Mouse (Mus musculus) liver, embryonic 15.5 days (tissue): ENCODE data around the gene Rock2. TPM values are rescaled to one million over a fixed set of nuclear protein-coding genes. Genes with fewer than 3 reads are reported as not detected.

Source experiments
- ATAC-seq: fragments of 200-750 bp; cut with Nextera tagmentation; 2 replicates; pipeline ENCODE4 v1.8.0; 2017; ENCODE audit warnings: moderate number of reproducible peaks, mild to moderate bottlenecking, moderate library complexity; ENCODE audit not compliant: insufficient read depth
- H3K27ac ChIP-seq: fragments of 300-500 bp; sonication (generic); replicated peaks from 2 replicates; pipeline ENCODE4 v1.5.1; 2015; ENCODE audit warnings: mild to moderate bottlenecking, inconsistent platforms
- H3K27me3 ChIP-seq: fragments of 300-500 bp; sonication (generic); 2 replicates; pipeline ENCODE4 v1.6.1; 2015; ENCODE audit warnings: mild to moderate bottlenecking, inconsistent platforms
- H3K36me3 ChIP-seq: fragments of 300-500 bp; sonication (generic); replicated peaks from 2 replicates; pipeline ENCODE4 v1.6.1; 2015; ENCODE audit warnings: moderate library complexity, mild to moderate bottlenecking, inconsistent platforms
- H3K4me1 ChIP-seq: fragments of 300-500 bp; sonication (generic); replicated peaks from 2 replicates; pipeline ENCODE4 v1.6.1; 2015; ENCODE audit warnings: inconsistent platforms
- H3K4me2 ChIP-seq: fragments of 300-500 bp; sonication (generic); 2 replicates; pipeline ENCODE4 v1.6.1; 2015; ENCODE audit warnings: moderate library complexity, mild to moderate bottlenecking, inconsistent platforms
- H3K4me3 ChIP-seq: fragments of 300-500 bp; sonication (generic); replicated peaks from 2 replicates; pipeline ENCODE4 v1.5.1; 2015; ENCODE audit warnings: mild to moderate bottlenecking, inconsistent platforms
- H3K9ac ChIP-seq: fragments of 300-500 bp; sonication (generic); 2 replicates; pipeline ENCODE4 v1.6.1; 2015; ENCODE audit warnings: moderate library complexity, mild to moderate bottlenecking, inconsistent platforms
- H3K9me3 ChIP-seq: fragments of 300-500 bp; sonication (generic); replicated peaks from 2 replicates; pipeline ENCODE4 v1.6.1; 2016; ENCODE audit warnings: inconsistent platforms
- WGBS: fragments of 180-500 bp; shearing (Covaris S2); methylation state at CpG from one replicate; pipeline ENCODE4 v1.1.7; 2015; ENCODE audit warnings: mixed read lengths; ENCODE audit not compliant: insufficient replicate concordance; 5-methylcytosine and 5-hydroxymethylcytosine counted together
- polyA plus RNA-seq: library from polyadenylated mRNA; unstranded; fragments of >200 nt; fragmentation: Nextera tagmentation; extraction: Ambion mirVana; gene quantifications from 2 replicates; pipeline ENCODE4 v1.2.1, GENCODE M21; 2015

Rock2 gene
- polyA plus RNA-seq, 1 experiment from 2014 or later, result 6.3 TPM

DNA sequence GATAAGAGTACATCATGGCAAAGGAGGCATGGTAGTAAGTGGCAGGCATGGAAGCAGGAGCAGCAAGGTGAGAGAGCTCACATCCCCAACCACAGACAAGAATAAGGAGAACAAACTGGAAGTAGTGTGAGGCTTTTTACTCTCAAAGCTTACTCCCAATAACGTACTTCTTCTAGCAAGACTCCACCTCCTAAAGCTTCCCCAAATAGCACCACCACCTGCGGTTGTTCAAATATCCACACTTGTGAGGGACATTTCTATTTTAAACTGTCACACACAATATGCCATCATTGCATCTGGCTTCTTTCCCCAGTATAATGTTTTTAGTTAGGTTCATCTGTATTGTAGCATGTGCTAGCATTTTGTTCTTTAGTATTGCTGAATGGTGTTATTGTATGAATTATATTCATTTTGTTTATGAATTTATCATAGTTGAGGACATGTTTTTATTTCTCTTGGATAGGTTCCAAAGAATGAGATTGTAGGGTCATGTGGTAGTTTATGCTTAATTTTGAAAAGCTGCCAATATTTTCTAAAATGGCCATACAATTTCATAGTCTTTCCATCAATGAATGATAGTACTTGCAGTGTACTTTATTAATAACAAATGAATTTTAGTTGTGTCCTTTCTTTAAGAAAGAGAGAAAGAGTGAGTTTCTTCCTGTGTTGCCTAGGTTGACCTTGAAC, 9.4 kb downstream of the Rock2 start:
- H3K4me3 ChIP-seq, result no peak overlapping the region
- ATAC-seq, result no peak
- WGBS, result 53% methylated on average over 2 of the region's 2 CpGs
- H3K27me3 ChIP-seq, result no peaks in the 10 kb centered on the region
- no peaks in the 10 kb centered on the region for H3K9me3 ChIP-seq
- no peak overlapping the region for H3K27ac ChIP-seq
- H3K36me3 ChIP-seq, result no peaks in the 10 kb centered on the region
- H3K9ac ChIP-seq, result no peak overlapping the region
- peaks cover 18% of the 10 kb centered on the region for H3K4me1 ChIP-seq
- H3K4me2 ChIP-seq, result no peak overlapping the region

GRCm38 (mm10) chr12:16907282-16907846, 12.7 kb downstream of the Rock2 start:
- Histone ChIP-seq H3K4me2 (no peak overlapping the region), H3K4me1 (peaks cover 10% of the 10 kb centered on the region), H3K4me3 (no peak overlapping the region), H3K27me3 (no peaks in the 10 kb centered on the region), H3K9me3 (no peaks in the 10 kb centered on the region), H3K27ac (no peak overlapping the region), H3K9ac (no peak overlapping the region), H3K36me3 (no peaks in the 10 kb centered on the region)
- no peak for ATAC-seq
- WGBS, result 86% methylated on average over 1 of the region's 1 CpGs

DNA sequence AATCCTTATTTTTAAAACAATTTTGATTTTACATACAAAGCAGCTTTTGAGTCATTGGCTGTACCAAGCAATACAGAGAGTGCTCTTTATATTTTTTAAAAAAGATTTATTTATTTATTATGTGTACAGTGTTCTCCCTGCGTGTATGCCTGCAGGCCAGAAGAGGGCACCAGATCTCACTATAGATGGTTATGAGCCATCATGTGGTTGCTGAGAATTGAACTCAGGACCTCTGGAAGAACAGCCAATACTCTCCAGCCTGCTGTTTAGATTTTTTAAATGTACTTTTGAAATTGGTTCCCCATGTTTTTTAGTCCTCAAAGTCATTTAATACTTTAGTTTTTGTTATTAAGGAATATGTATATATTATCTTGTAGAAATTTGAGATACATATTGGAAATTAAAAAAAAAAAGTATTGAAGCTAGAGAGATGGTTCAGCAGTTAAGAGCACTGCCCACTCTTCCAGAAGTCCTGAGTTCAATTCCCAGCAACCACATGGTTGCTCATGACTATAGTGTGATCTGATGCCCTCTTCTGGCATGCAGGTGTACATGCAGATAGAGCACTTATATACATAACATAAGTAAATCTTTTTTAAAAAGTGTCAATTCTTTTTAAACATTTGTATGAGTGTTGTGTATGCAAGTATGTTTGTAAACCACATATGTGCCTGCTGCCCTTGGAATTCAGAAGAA, 13.4 kb downstream of the Rock2 start:
- ATAC-seq, result no peak
- Histone ChIP-seq H3K4me3 (no peak overlapping the region), H3K9me3 (no peaks in the 10 kb centered on the region), H3K9ac (no peak overlapping the region), H3K36me3 (no peaks in the 10 kb centered on the region), H3K27me3 (no peaks in the 10 kb centered on the region), H3K4me1 (peaks cover 12% of the 10 kb centered on the region), H3K27ac (no peak overlapping the region), H3K4me2 (no peak overlapping the region)
- WGBS, result 82% methylated on average over 1 of the region's 1 CpGs

DNA sequence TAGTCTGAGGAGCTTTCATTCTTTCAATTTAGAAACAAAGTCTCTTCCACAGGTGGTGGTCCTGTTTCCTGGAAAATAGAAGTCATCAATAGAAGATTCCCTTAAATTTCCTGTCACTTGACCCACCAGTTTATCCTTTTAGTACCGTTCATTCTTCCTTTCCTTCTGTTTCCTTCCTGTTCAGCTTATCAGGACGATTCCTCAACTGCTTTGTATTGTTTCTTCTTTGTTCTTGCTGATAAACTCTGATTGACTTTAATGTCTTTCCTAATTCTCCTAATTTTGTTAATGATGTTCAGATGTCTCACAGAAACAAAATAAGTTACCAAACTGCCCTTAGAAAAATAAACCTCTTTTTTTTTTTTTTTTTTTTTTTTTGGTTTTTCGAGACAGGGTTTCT, 16.8 kb downstream of the Rock2 start:
- Histone ChIP-seq H3K27ac (no peak overlapping the region), H3K36me3 (no peaks in the 10 kb centered on the region), H3K4me3 (no peak overlapping the region), H3K27me3 (no peaks in the 10 kb centered on the region), H3K4me2 (no peak overlapping the region), H3K9ac (no peak overlapping the region), H3K9me3 (no peaks in the 10 kb centered on the region), H3K4me1 (peaks cover 12% of the 10 kb centered on the region)
- ATAC-seq, result no peak
- 16% methylated on average over 2 of the region's 3 CpGs for WGBS

- Histone ChIP-seq H3K36me3 (no peaks in the 10 kb centered on the region), H3K27me3 (no peaks in the 10 kb centered on the region), H3K9ac (no peak overlapping the region), H3K4me1 (peaks cover 12% of the 10 kb centered on the region), H3K4me3 (no peak overlapping the region), H3K4me2 (no peak overlapping the region), H3K9me3 (no peaks in the 10 kb centered on the region), H3K27ac (no peak overlapping the region)
- 72% methylated on average over 3 of the region's 3 CpGs for WGBS
- ATAC-seq, result no peak
Observed at GRCm38 (mm10) chr12:16912600-16912999, 17.9 kb downstream of the Rock2 start.

DNA sequence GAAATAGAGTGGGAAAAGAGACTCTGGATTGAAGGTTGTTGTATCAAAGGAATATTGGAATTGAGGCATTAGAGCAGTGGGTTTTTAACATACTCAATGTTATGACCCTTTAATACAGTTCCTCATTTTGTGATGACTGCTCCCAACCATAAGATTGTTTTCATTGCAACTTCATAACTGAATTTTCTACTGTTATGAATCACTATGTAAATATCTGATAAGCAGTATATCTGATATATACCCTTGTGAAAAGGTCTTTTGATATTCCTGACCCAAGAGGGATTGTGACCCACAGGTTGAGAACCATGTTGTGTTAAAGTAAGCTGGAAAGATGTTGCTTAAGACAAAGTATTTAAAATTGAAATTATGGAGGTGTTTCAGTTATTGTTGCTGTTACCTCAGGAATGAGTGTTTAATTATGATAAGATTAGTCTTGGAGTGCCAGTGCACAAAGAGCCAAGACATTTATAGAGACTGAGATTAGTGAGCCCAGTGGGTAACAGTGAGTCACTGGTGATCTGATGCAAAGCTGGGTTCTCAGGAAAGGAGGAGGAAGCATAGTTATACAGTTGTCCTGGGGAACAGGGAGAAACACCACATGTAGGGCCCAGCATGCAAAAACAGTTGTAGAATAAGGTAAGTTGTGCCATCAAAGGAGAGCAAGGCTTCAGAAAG, 25.6 kb downstream of the Rock2 start:
- Histone ChIP-seq H3K4me1 (peaks cover 5% of the 10 kb centered on the region; the same call in 1 of the 2 replicates), H3K27ac (no peak overlapping the region), H3K4me3 (no peak overlapping the region), H3K9me3 (no peaks in the 10 kb centered on the region), H3K4me2 (no peak overlapping the region), H3K36me3 (no peaks in the 10 kb centered on the region), H3K27me3 (no peaks in the 10 kb centered on the region), H3K9ac (no peak overlapping the region)
- no peak for ATAC-seq

DNA sequence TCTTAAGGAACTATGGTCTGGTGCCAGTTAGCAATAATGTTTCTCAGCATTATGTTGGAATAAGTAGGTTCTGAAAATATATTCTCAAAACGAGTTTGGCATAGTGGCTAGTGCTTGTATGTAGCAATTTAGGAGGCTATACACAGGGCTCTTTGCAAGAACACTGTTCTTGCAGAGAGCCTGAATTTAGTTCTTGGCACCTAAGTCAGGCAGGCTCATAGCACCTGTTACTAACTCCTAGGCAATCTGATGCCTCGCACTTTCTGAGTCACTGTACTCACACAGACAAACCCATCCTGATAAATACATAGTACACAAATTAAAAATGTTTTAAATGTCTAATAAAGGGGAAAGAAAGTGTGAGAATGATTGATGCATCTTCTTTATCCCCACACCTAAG, 33.2 kb downstream of the Rock2 start:
- H3K27ac ChIP-seq, result no peak overlapping the region
- peaks cover 15% of the 10 kb centered on the region for H3K36me3 ChIP-seq
- whole genome bisulfite sequencing, result 72% methylated on average over 2 of the region's 2 CpGs
- no peaks in the 10 kb centered on the region for H3K9me3 ChIP-seq
- no peak overlapping the region for H3K4me3 ChIP-seq
- H3K27me3 ChIP-seq, result no peaks in the 10 kb centered on the region
- ATAC-seq, result no peak
- H3K9ac ChIP-seq, result no peak overlapping the region
- H3K4me1 ChIP-seq, result no peaks in the 10 kb centered on the region
- H3K4me2 ChIP-seq, result no peak overlapping the region

- H3K4me3 ChIP-seq, result no peak overlapping the region
- peaks cover 9% of the 10 kb centered on the region for H3K36me3 ChIP-seq
- H3K27ac ChIP-seq, result no peak overlapping the region
- WGBS, result 67% methylated on average over 1 of the region's 1 CpGs
- H3K4me1 ChIP-seq, result no peaks in the 10 kb centered on the region
- no peak for ATAC-seq
- no peak overlapping the region for H3K9ac ChIP-seq
- H3K4me2 ChIP-seq, result no peak overlapping the region
- no peaks in the 10 kb centered on the region for H3K27me3 ChIP-seq
- no peaks in the 10 kb centered on the region for H3K9me3 ChIP-seq
Observed at GRCm38 (mm10) chr12:16934423-16934822, 39.7 kb downstream of the Rock2 start.

GRCm38 (mm10) chr12:16941976-16942375, 47.3 kb downstream of the Rock2 start:
- H3K36me3 ChIP-seq, result peaks cover 19% of the 10 kb centered on the region
- no peaks in the 10 kb centered on the region for H3K9me3 ChIP-seq
- H3K27me3 ChIP-seq, result no peaks in the 10 kb centered on the region
- no peak for ATAC-seq
- H3K4me2 ChIP-seq, result no peak overlapping the region
- no peak overlapping the region for H3K27ac ChIP-seq
- WGBS, result 40% methylated on average over 3 of the region's 3 CpGs
- H3K4me3 ChIP-seq, result no peak overlapping the region
- H3K4me1 ChIP-seq, result no peaks in the 10 kb centered on the region
- no peak overlapping the region for H3K9ac ChIP-seq

DNA sequence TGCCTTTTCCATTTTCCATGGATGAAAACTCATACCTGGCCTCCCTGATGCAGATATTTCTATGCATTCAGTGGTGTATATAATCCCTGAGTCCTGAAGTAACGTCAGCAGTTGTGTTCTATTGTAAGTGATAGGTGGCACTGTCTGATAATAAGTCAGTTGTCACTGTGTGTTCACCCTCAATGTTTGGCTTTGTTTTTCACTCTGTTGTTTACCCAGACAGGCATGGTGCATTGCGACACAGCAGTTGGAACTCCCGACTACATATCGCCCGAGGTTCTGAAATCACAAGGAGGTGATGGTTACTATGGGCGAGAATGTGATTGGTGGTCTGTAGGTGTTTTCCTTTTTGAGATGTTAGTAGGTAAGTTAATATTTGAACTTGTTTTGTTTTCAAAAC, 53.5 kb downstream of the Rock2 start:
- no peak for ATAC-seq
- no peaks in the 10 kb centered on the region for H3K27me3 ChIP-seq
- no peak overlapping the region for H3K4me3 ChIP-seq
- 76% methylated on average over 6 of the region's 6 CpGs for WGBS
- H3K4me2 ChIP-seq, result no peak overlapping the region
- no peak overlapping the region for H3K27ac ChIP-seq
- H3K4me1 ChIP-seq, result no peaks in the 10 kb centered on the region
- H3K9me3 ChIP-seq, result no peaks in the 10 kb centered on the region
- H3K36me3 ChIP-seq, result peaks cover 28% of the 10 kb centered on the region
- no peak overlapping the region for H3K9ac ChIP-seq

DNA sequence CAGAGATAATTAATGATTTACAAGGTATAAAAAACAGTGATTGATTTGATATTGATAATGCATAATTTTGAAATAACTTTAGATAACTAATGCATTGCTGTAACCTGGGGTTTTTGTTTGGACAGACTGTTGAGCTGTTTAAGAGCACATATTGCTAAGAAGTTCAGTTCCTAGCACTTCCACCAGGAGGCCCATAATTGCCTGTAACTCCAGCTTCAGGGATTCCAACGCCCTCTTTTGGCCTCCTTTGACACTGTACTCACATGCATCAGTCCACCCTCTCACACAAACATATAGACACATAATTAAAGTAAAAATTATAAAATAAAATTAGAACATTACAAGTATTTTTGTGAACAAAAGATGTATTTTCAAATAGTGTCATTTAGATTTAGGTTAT, 64.2 kb downstream of the Rock2 start:
- ATAC-seq, result no peak
- peaks cover 59% of the 10 kb centered on the region for H3K36me3 ChIP-seq
- no peak overlapping the region for H3K4me2 ChIP-seq
- H3K9ac ChIP-seq, result no peak overlapping the region
- no peak overlapping the region for H3K27ac ChIP-seq
- H3K4me1 ChIP-seq, result no peaks in the 10 kb centered on the region
- no peaks in the 10 kb centered on the region for H3K27me3 ChIP-seq
- 58% methylated on average over 1 of the region's 1 CpGs for WGBS
- no peaks in the 10 kb centered on the region for H3K9me3 ChIP-seq
- no peak overlapping the region for H3K4me3 ChIP-seq
